Mouse (Mus musculus): ENCODE results near the gene Gm10197. TPM values are rescaled to one million over a fixed set of nuclear protein-coding genes. Genes with fewer than 3 reads are reported as not detected.

The Gm10197 gene
- polyA plus RNA-seq, 1 experiment = not detected

- 28% methylated on average over 11 of the region's 11 CpGs for WGBS
- no peak for TF ChIP-seq CTCF (IDR thresholded peaks at IDR 0.05; ENCODE audit: borderline replicate concordance, insufficient read depth, low read depth, low read length)
- no peak for TF ChIP-seq POLR2A (IDR thresholded peaks at IDR 0.05; ENCODE audit: borderline replicate concordance, insufficient read depth, low read length)
- Histone ChIP-seq H3K4me1 (ENCODE audit: control insufficient read depth, insufficient read depth, low read length) (peaks cover 29% of the 10 kb centered on the region), H3K27me3 (ENCODE audit: control insufficient read depth, insufficient read depth, low read length) (no peaks in the 10 kb centered on the region), H3K4me3 (replicated peaks; ENCODE audit: insufficient read depth, low read depth, low read length) (no peak overlapping the region), H3K27ac (ENCODE audit: insufficient read depth, low read length) (peak overlapping the region; percentile 88)
- DNase-seq = peak in 1 of 2 experiments; percentile 45
Measured at GRCm38 (mm10) chr19:53366057-53366775, 5.3 kb downstream of the Gm10197 start.

GRCm38 (mm10) chr19:53364963-53365362, 6.6 kb downstream of the Gm10197 start:
- 2% methylated on average over 9 of the region's 9 CpGs for WGBS
- no peak for TF ChIP-seq POLR2A (IDR thresholded peaks at IDR 0.05; ENCODE audit: borderline replicate concordance, insufficient read depth, low read length)
- TF ChIP-seq CTCF (IDR thresholded peaks at IDR 0.05; ENCODE audit: borderline replicate concordance, insufficient read depth, low read depth, low read length) = no peak
- H3K27me3 ChIP-seq (ENCODE audit: control insufficient read depth, insufficient read depth, low read length) = no peaks in the 10 kb centered on the region
- H3K4me1 ChIP-seq (ENCODE audit: control insufficient read depth, insufficient read depth, low read length) = peaks cover 32% of the 10 kb centered on the region
- peak overlapping the region; percentile 91; the same call in 1 of the 2 replicates for H3K27ac ChIP-seq (ENCODE audit: insufficient read depth, low read length)
- peak overlapping the region; percentile 43 for H3K4me3 ChIP-seq (replicated peaks; ENCODE audit: insufficient read depth, low read depth, low read length)
- DNase-seq = peak; percentile 72 to 77

- Histone ChIP-seq H3K27me3 (ENCODE audit: control insufficient read depth, insufficient read depth, low read length) (no peaks in the 10 kb centered on the region), H3K4me1 (ENCODE audit: control insufficient read depth, insufficient read depth, low read length) (peaks cover 32% of the 10 kb centered on the region), H3K4me3 (replicated peaks; ENCODE audit: insufficient read depth, low read depth, low read length) (no peak overlapping the region), H3K27ac (ENCODE audit: insufficient read depth, low read length) (no peak overlapping the region)
- 19% methylated on average over 2 of the region's 2 CpGs for WGBS
- peak in 1 of 2 experiments; percentile 17 for DNase-seq
- TF ChIP-seq POLR2A (IDR thresholded peaks at IDR 0.05; ENCODE audit: borderline replicate concordance, insufficient read depth, low read length) (no peak), CTCF (IDR thresholded peaks at IDR 0.05; ENCODE audit: borderline replicate concordance, insufficient read depth, low read depth, low read length) (no peak)
Measured at GRCm38 (mm10) chr19:53364551-53364950, 7.0 kb downstream of the Gm10197 start.

- no peak overlapping the region; the same call in 1 of the 2 replicates for H3K27ac ChIP-seq (ENCODE audit: insufficient read depth, low read length)
- DNase-seq = peak in 1 of 2 experiments; percentile 58
- H3K4me1 ChIP-seq (ENCODE audit: control insufficient read depth, insufficient read depth, low read length) = peaks cover 28% of the 10 kb centered on the region
- TF ChIP-seq POLR2A (IDR thresholded peaks at IDR 0.05; ENCODE audit: borderline replicate concordance, insufficient read depth, low read length) (no peak), CTCF (IDR thresholded peaks at IDR 0.05; ENCODE audit: borderline replicate concordance, insufficient read depth, low read depth, low read length) (peak; percentile 57)
- no peaks in the 10 kb centered on the region for H3K27me3 ChIP-seq (ENCODE audit: control insufficient read depth, insufficient read depth, low read length)
- WGBS = 38% methylated on average over 2 of the region's 2 CpGs
- H3K4me3 ChIP-seq (replicated peaks; ENCODE audit: insufficient read depth, low read depth, low read length) = no peak overlapping the region
Measured at GRCm38 (mm10) chr19:53362967-53363366, 8.6 kb downstream of the Gm10197 start.

- WGBS = 3% methylated on average over 8 of the region's 8 CpGs
- H3K4me3 ChIP-seq (replicated peaks; ENCODE audit: insufficient read depth, low read depth, low read length) = peak overlapping the region; percentile 46
- peaks cover 20% of the 10 kb centered on the region for H3K4me1 ChIP-seq (ENCODE audit: control insufficient read depth, insufficient read depth, low read length)
- H3K27ac ChIP-seq (ENCODE audit: insufficient read depth, low read length) = peak overlapping the region; percentile 77
- H3K27me3 ChIP-seq (ENCODE audit: control insufficient read depth, insufficient read depth, low read length) = no peaks in the 10 kb centered on the region
- TF ChIP-seq POLR2A (IDR thresholded peaks at IDR 0.05; ENCODE audit: borderline replicate concordance, insufficient read depth, low read length) = peak; percentile 36; the same call in 1 of the 2 replicates
- TF ChIP-seq CTCF (IDR thresholded peaks at IDR 0.05; ENCODE audit: borderline replicate concordance, insufficient read depth, low read depth, low read length) = no peak
- peak; percentile 69 to 84 for DNase-seq
Measured at GRCm38 (mm10) chr19:53360265-53360958, 11.2 kb downstream of the Gm10197 start.

GRCm38 (mm10) chr19:53359160-53360033, 12.2 kb downstream of the Gm10197 start:
- DNase-seq = peak; percentile 89 to 90
- no peaks in the 10 kb centered on the region for H3K27me3 ChIP-seq (ENCODE audit: control insufficient read depth, insufficient read depth, low read length)
- peak overlapping the region; percentile 77 for H3K27ac ChIP-seq (ENCODE audit: insufficient read depth, low read length)
- WGBS = 3% methylated on average over 22 of the region's 22 CpGs
- TF ChIP-seq CTCF (IDR thresholded peaks at IDR 0.05; ENCODE audit: borderline replicate concordance, insufficient read depth, low read depth, low read length) (no peak), POLR2A (IDR thresholded peaks at IDR 0.05; ENCODE audit: borderline replicate concordance, insufficient read depth, low read length) (0 out of 2 replicates have a peak, but pooled peaks have one; percentile 27)
- peak overlapping the region; percentile 46 for H3K4me3 ChIP-seq (replicated peaks; ENCODE audit: insufficient read depth, low read depth, low read length)
- peaks cover 20% of the 10 kb centered on the region for H3K4me1 ChIP-seq (ENCODE audit: control insufficient read depth, insufficient read depth, low read length)

- H3K4me3 ChIP-seq (replicated peaks; ENCODE audit: insufficient read depth, low read depth, low read length) = peak overlapping the region; percentile 10
- H3K4me1 ChIP-seq (ENCODE audit: control insufficient read depth, insufficient read depth, low read length) = peaks cover 29% of the 10 kb centered on the region
- WGBS = 12% methylated on average over 16 of the region's 16 CpGs
- H3K27ac ChIP-seq (ENCODE audit: insufficient read depth, low read length) = peak overlapping the region; percentile 94
- peak; percentile 59 to 67 for DNase-seq
- TF ChIP-seq CTCF (IDR thresholded peaks at IDR 0.05; ENCODE audit: borderline replicate concordance, insufficient read depth, low read depth, low read length) = no peak
- TF ChIP-seq POLR2A (IDR thresholded peaks at IDR 0.05; ENCODE audit: borderline replicate concordance, insufficient read depth, low read length) = no peak
- H3K27me3 ChIP-seq (ENCODE audit: control insufficient read depth, insufficient read depth, low read length) = no peaks in the 10 kb centered on the region
Measured at GRCm38 (mm10) chr19:53355065-53355464, 16.5 kb downstream of the Gm10197 start.

Data from cerebellum, adult 2 months (tissue).